Mouse (Mus musculus) leukemia stem cell, adult 10-12 weeks (primary cell): Measurements from ENCODE around the gene Iscu. TPM values are rescaled to one million over a fixed set of nuclear protein-coding genes. Genes with fewer than 3 reads are reported as not detected.

ENCODE experiments used
- polyA plus RNA-seq: library from polyadenylated mRNA; stranded (reverse); fragments of >175 nt; gene quantifications from 2 replicates; pipeline ENCODE4 v1.2.3, GENCODE M21; 2012; ENCODE audit warnings: low replicate concordance

The Iscu gene
- 32.1 and 49.7 TPM in 2 replicates for polyA plus RNA-seq

GRCm38 (mm10) chr5:113772450-113772895 lies at the start of gene Iscu, which contains the start of gene Sart3:
Iscu (plus strand) TSS chr5:113772748.
Sart3 (minus strand) TSS chr5:113772510.

GRCm38 (mm10) chr5:113724446-113724845 lies 48.1 kb upstream of the Iscu start, which contains the start of gene 1700069L16Rik:
1700069L16Rik (minus strand) TSS chr5:113724772.

GRCm38 (mm10) chr5:113735345-113736112 lies 37.0 kb upstream of the Iscu start, which contains the start of gene Ficd:
Ficd (plus strand) TSS chr5:113735803.

GRCm38 (mm10) chr5:113800280-113800679 lies 27.7 kb downstream of the Iscu start, which contains the start of gene Tmem119:
Tmem119 (minus strand) TSS chr5:113800516.

Other genes with a start within 250 kb of the Iscu start
- gene Cmklr1, start 122.3 kb upstream of the Iscu start, polyA plus RNA-seq: 0.47 and 1.9 TPM in 2 replicates
- not detected in 2 replicates for gene 1700069L16Rik, start 48.0 kb upstream of the Iscu start, polyA plus RNA-seq
- 2.0 and 3.4 TPM in 2 replicates for gene Ficd, start 36.9 kb upstream of the Iscu start, polyA plus RNA-seq
- gene Sart3, start 238 bp upstream of the Iscu start, polyA plus RNA-seq: 20.8 and 27.5 TPM in 2 replicates
- gene Tmem119, start 27.8 kb downstream of the Iscu start, polyA plus RNA-seq: 0.27 TPM in 2 replicates
- 107 and 256 TPM in 2 replicates for gene Selplg, start 59.9 kb downstream of the Iscu start, polyA plus RNA-seq
- 29.5 and 75.1 TPM in 2 replicates for gene Coro1c, start 136.0 kb downstream of the Iscu start, polyA plus RNA-seq
- gene Ssh1, start 221.1 kb downstream of the Iscu start, polyA plus RNA-seq: 27.6 and 30.2 TPM in 2 replicates
- 0.15 TPM in 1 of 2 replicates, not detected in the other for gene Dao, start 231.0 kb downstream of the Iscu start, polyA plus RNA-seq